Mouse (Mus musculus) intestine, postnatal 0 days (tissue): Measurements from ENCODE around the gene Olfr1048. TPM values are rescaled to one million over a fixed set of nuclear protein-coding genes. Genes with fewer than 3 reads are reported as not detected.
"Not testable (repeated sequence)": the region's sequence is repeated elsewhere in the genome, so short reads cannot be mapped to it uniquely, and the experiment has no call there.

ENCODE experiments used
- ATAC-seq: fragments of 200-750 bp; cut with Nextera tagmentation; 2 replicates; pipeline ENCODE4 v1.8.0; 2017; ENCODE audit warnings: mild to moderate bottlenecking, moderate TSS enrichment, moderate library complexity
- H3K27ac ChIP-seq: fragments of 300-500 bp; sonication (generic); 2 replicates; pipeline ENCODE4 v1.5.1; 2014; ENCODE audit warnings: mild to moderate bottlenecking, low read depth, low read length, moderate library complexity
- H3K27me3 ChIP-seq: fragments of 300-500 bp; sonication (generic); replicated peaks from 2 replicates; pipeline ENCODE4 v1.6.1; 2014; ENCODE audit warnings: low read length, mixed read lengths; ENCODE audit not compliant: control insufficient read depth, insufficient read depth
- H3K36me3 ChIP-seq: fragments of 300-500 bp; sonication (generic); 2 replicates; pipeline ENCODE4 v1.6.1; 2014; ENCODE audit warnings: mild to moderate bottlenecking, moderate library complexity; ENCODE audit not compliant: control insufficient read depth, insufficient read depth
- H3K4me1 ChIP-seq: fragments of 300-500 bp; sonication (generic); replicated peaks from 2 replicates; pipeline ENCODE4 v1.6.1; 2014; ENCODE audit warnings: antibody characterized with exemption, low read length, mixed read lengths; ENCODE audit not compliant: control insufficient read depth, insufficient read depth
- H3K4me2 ChIP-seq: fragments of 300-500 bp; sonication (generic); replicated peaks from 2 replicates; pipeline ENCODE4 v1.6.1; 2014; ENCODE audit warnings: low read depth, mild to moderate bottlenecking, moderate library complexity
- H3K4me3 ChIP-seq: fragments of 300-500 bp; sonication (generic); 2 replicates; pipeline ENCODE4 v1.5.1; 2014; ENCODE audit warnings: low read depth, low read length
- H3K9ac ChIP-seq: fragments of 300-500 bp; sonication (generic); 2 replicates; pipeline ENCODE4 v1.6.1; 2014; ENCODE audit warnings: mild to moderate bottlenecking, low read depth, low read length
- H3K9me3 ChIP-seq: fragments of 300-500 bp; sonication (generic); 2 replicates; pipeline ENCODE4 v1.6.1; 2016; ENCODE audit warnings: mixed run types; ENCODE audit not compliant: control insufficient read depth
- CTCF ChIP-seq: sonication (generic); IDR thresholded peaks from 2 replicates; pipeline ENCODE4 v1.5.1; 2016; ENCODE audit warnings: low read depth, mild to moderate bottlenecking, control low read depth, antibody characterized with exemption, moderate library complexity
- WGBS: fragments of 180-500 bp; shearing (Covaris S2); extraction: QIAGEN DNeasy Blood & Tissue Kit; methylation state at CpG from one replicate; pipeline ENCODE4 v1.1.7; 2014; 5-methylcytosine and 5-hydroxymethylcytosine counted together
- polyA plus RNA-seq: library from polyadenylated mRNA; unstranded; fragments of >200 nt; fragmentation: Nextera tagmentation; extraction: Ambion mirVana; gene quantifications from 2 replicates; pipeline ENCODE4 v1.2.1, GENCODE M21; 2015

The Olfr1048 gene
- polyA plus RNA-seq: not detected in 2 replicates

GRCm38 (mm10) chr2:86240189-86240588 is at the start of gene Olfr1048:
Olfr1048 (minus strand) TSS chr2:86240289.
- H3K4me3 ChIP-seq: no peak within 1 kb of the TSS
- no peaks in the 10 kb centered on the region for H3K9me3 ChIP-seq
- no peak within 1 kb of the TSS for H3K4me2 ChIP-seq
- no peak within 1 kb of the TSS for H3K9ac ChIP-seq
- no peak for ATAC-seq
- no peaks in the 10 kb centered on the region for H3K36me3 ChIP-seq
- no peak for TF ChIP-seq CTCF
- no peak within 1 kb of the TSS for H3K27ac ChIP-seq
- H3K4me1 ChIP-seq: no peaks in the 10 kb centered on the region
- H3K27me3 ChIP-seq: no peaks in the 10 kb centered on the region

- H3K36me3 ChIP-seq, H3K4me2 ChIP-seq, ATAC-seq, H3K9me3 ChIP-seq, H3K27ac ChIP-seq, H3K9ac ChIP-seq, H3K27me3 ChIP-seq, H3K4me1 ChIP-seq, H3K4me3 ChIP-seq: not testable (repeated sequence)
Measured at GRCm38 (mm10) chr2:86278988-86279387, 38.9 kb upstream of the Olfr1048 start, which contains the start of gene Olfr1051. Olfr1051 (minus strand) TSS chr2:86279088.

GRCm38 (mm10) chr2:86258228-86258627 is 18.1 kb upstream of the Olfr1048 start, which contains the start of gene Olfr1049:
Olfr1049 (minus strand) TSS chr2:86258328.
- H3K27me3 ChIP-seq, H3K9me3 ChIP-seq, ATAC-seq, H3K4me3 ChIP-seq, H3K4me2 ChIP-seq, H3K4me1 ChIP-seq, H3K36me3 ChIP-seq, H3K27ac ChIP-seq, H3K9ac ChIP-seq: not testable (repeated sequence)

GRCm38 (mm10) chr2:86231301-86231700 is 8.8 kb downstream of the Olfr1048 start, which contains the start of gene Olfr1047:
Olfr1047 (minus strand) TSS chr2:86231401.
- H3K36me3 ChIP-seq: no peaks in the 10 kb centered on the region
- H3K9me3 ChIP-seq: no peaks in the 10 kb centered on the region
- 95% methylated on average over 1 of the region's 1 CpGs for WGBS
- no peak within 1 kb of the TSS for H3K4me3 ChIP-seq
- no peak for ATAC-seq
- H3K9ac ChIP-seq: no peak within 1 kb of the TSS
- no peak within 1 kb of the TSS for H3K4me2 ChIP-seq
- H3K27me3 ChIP-seq: no peaks in the 10 kb centered on the region
- no peak within 1 kb of the TSS for H3K27ac ChIP-seq
- TF ChIP-seq CTCF: no peak
- H3K4me1 ChIP-seq: no peaks in the 10 kb centered on the region

- no peaks in the 10 kb centered on the region for H3K36me3 ChIP-seq
- H3K4me2 ChIP-seq: no peak within 1 kb of the TSS
- H3K4me3 ChIP-seq: no peak within 1 kb of the TSS
- H3K9ac ChIP-seq: no peak within 1 kb of the TSS
- no peaks in the 10 kb centered on the region for H3K9me3 ChIP-seq
- no peaks in the 10 kb centered on the region for H3K27me3 ChIP-seq
- WGBS: 65% methylated on average over 2 of the region's 2 CpGs
- no peaks in the 10 kb centered on the region for H3K4me1 ChIP-seq
- TF ChIP-seq CTCF: no peak
- no peak for ATAC-seq
- no peak within 1 kb of the TSS for H3K27ac ChIP-seq
Measured at GRCm38 (mm10) chr2:86219214-86219613, 20.9 kb downstream of the Olfr1048 start, which contains the start of gene Olfr1046. Olfr1046 (minus strand) TSS chr2:86219314.

GRCm38 (mm10) chr2:86202909-86203308 is 37.2 kb downstream of the Olfr1048 start, which contains the start of gene Olfr1045:
Olfr1045 (minus strand) TSS chr2:86203009.
- Histone ChIP-seq H3K27me3 (no peaks in the 10 kb centered on the region), H3K27ac (no peak within 1 kb of the TSS), H3K4me3 (no peak within 1 kb of the TSS), H3K36me3 (no peaks in the 10 kb centered on the region), H3K9ac (no peak within 1 kb of the TSS), H3K4me1 (no peaks in the 10 kb centered on the region), H3K9me3 (no peaks in the 10 kb centered on the region), H3K4me2 (no peak within 1 kb of the TSS)
- no peak for ATAC-seq
- TF ChIP-seq CTCF: no peak

- no peak for TF ChIP-seq CTCF
- Histone ChIP-seq H3K4me2 (no peak overlapping the region), H3K36me3 (no peaks in the 10 kb centered on the region), H3K9me3 (no peaks in the 10 kb centered on the region), H3K4me3 (no peak overlapping the region), H3K4me1 (no peaks in the 10 kb centered on the region), H3K9ac (no peak overlapping the region), H3K27ac (no peak overlapping the region), H3K27me3 (no peaks in the 10 kb centered on the region)
- no peak for ATAC-seq
- 36% methylated on average over 1 of the region's 1 CpGs for WGBS
Measured at GRCm38 (mm10) chr2:86195863-86196262, 44.2 kb downstream of the Olfr1048 start.
